Mouse (Mus musculus): ENCODE measurements at regions not wholly inside any gene's neighbourhood (a gene's known extent, or its start where the extent isn't known, plus 50 kb on each side); places are given as distances from the start of the nearest gene placed in this dataset.

- no peak for DNase-seq (ENCODE audit: low read depth, low spot score)
Observed at GRCm38 (mm10) chr2:79510485-79511094, 54.0 kb upstream of the Cerkl start.

DNA sequence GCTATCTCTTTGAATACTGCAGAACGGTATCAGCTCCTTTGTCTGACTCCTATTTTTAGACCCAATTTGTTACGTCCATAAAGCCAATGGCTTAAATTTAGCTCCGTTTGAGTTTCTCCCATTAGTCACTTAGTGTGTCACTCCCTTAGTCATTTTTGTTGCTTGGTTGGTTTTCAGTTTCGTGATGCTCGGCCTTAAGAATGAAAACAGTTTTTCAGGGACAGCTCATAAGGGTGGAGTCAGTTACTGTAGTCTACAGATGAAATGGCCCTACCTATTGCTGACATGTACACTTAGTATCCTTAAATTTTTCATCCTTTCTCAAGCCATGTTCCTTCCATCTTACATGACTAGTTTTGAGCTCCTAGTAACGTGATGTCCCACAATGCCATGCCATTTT, 54.5 kb upstream of the Cerkl start:
- DNase-seq (ENCODE audit: low read depth, low spot score), result no peak

- DNase-seq (ENCODE audit: low read depth, low spot score), result peak; percentile 35
Observed at GRCm38 (mm10) chr2:79511676-79512323, 55.2 kb upstream of the Cerkl start.

DNA sequence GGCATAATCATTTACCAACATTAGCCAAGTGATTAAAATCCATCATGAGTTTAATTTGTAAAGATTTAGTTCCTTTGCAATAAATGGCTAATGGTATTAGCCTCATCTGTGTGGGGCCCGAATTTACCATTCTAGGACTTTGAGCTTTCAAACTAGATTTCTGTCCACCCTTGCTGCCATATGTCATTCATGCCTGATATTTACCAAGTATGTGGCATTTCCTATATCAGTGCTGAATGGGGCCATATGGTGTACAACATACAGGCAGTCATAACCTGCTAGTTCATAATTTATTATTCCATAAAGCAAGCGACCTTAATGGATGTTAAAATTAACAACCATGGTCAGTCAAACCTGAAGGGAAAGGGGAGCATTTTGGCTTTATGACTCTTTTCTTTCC, 55.8 kb upstream of the Cerkl start:
- no peak for DNase-seq (ENCODE audit: low read depth, low spot score)

DNA sequence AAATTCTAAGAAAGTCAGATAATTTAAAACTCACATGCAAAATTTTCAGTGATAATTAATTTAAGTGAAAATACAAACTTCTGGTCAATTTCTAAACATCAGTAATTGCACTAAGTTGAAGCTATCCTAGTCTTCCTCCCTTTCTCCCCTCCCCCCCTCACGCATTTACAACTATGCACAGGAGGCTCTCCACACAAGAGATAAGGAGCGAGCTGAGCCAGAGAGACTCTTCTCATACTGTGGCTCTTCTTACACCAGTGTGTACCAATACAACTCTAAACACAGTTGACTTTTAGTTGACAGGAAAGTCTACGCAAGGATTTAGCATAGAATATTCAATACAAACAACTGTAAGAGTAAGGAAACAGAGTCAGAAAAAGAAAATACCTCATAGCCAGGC, 57.1 kb upstream of the Cerkl start:
- DNase-seq (ENCODE audit: low read depth, low spot score), result no peak

- no peak for DNase-seq (ENCODE audit: low read depth, low spot score)
Observed at GRCm38 (mm10) chr2:79518046-79518750, 61.6 kb upstream of the Cerkl start.

GRCm38 (mm10) chr2:79519799-79520449, 63.3 kb upstream of the Cerkl start:
- peak; percentile 28 for DNase-seq (ENCODE audit: low read depth, low spot score)

- no peak for DNase-seq (ENCODE audit: low read depth, low spot score)
Observed at GRCm38 (mm10) chr2:79523441-79523840, 66.9 kb upstream of the Cerkl start.

- DNase-seq (ENCODE audit: low read depth, low spot score), result no peak
Observed at GRCm38 (mm10) chr2:79527529-79527928, 70.9 kb upstream of the Cerkl start.

- no peak for DNase-seq (ENCODE audit: low read depth, low spot score)
Observed at GRCm38 (mm10) chr2:79528347-79528990, 71.9 kb upstream of the Cerkl start.

DNA sequence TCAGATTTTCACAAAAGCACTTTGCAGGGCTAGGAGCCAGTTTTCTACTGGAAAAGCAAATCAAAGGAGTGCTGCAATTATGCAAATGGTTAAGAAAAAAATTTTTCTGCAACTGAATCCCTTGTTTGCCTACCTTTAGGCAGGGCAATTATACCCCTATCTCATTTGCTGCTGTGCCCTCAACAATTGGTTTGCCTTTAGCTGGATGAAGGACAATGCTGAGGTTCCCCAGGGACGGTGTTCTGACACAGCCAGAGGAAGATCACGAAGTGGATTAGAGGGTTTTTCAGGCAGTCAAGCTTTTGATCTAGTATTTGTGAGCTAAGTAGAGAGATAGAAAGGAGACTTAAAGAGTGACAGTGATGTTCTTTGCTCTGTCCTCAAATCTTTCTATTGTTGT, 72.6 kb upstream of the Cerkl start:
- no peak for DNase-seq (ENCODE audit: low read depth, low spot score)

DNA sequence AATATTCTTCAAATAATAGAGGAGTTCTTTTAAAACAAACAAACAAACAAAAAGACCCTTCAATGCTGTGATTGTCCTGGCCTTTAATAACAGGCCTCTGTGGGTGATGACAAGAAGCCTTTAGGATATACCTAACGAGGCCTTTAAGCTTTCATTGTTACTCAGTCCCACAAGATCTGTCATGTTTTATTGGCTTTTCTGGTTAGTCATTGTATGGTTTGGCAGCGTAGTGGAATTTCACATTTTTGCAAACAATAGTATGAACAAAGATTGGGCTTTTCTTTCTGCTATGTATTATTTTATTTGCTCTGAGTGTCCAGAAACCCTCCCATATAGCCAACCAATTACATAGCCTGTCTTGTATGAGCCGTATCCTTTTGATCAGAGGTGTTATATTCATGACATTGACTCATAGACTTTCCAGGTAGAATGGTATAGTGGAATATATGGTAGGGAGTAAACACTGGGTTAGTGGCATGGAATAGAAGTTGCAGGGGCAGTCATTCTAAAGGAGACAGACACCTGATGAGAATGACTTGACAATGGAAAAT, 76.1 kb upstream of the Cerkl start:
- DNase-seq (ENCODE audit: low read depth, low spot score), result no peak

DNA sequence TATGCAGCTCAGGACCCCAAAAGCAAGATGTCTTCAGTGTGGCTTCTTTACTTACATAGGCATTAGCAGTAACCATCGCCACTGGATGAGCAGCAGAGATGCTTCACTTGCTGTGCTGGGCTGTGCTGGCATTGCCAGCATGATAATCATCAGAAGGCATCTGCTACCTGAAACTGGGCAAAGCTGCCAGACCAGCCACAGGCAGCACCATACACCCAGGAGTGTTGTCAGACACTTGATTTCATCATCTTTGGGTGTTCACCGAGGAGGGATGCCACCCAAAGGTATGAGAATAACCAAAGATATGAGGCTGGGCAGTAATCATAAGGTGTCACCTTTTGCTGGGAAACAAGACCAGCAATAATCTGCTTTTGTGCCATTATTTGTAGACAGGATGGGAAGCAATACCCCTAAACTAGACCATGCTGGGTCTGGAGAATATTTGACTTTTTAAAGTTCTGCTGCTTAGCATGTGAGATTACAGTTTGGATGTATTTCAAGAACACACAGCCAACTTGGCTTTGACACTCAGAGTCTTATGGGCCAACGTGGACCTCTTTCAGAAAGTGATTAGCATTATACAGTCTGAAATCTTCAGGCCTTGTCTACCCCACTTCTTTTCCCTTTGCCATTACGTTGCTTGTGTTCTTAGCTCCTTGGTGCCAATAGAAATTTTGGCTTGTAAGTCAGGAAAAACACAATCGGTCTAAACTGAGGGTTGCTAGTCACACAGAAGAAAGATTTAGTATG, 80.7 kb upstream of the Cerkl start:
- no peak for DNase-seq (ENCODE audit: low read depth, low spot score)

DNA sequence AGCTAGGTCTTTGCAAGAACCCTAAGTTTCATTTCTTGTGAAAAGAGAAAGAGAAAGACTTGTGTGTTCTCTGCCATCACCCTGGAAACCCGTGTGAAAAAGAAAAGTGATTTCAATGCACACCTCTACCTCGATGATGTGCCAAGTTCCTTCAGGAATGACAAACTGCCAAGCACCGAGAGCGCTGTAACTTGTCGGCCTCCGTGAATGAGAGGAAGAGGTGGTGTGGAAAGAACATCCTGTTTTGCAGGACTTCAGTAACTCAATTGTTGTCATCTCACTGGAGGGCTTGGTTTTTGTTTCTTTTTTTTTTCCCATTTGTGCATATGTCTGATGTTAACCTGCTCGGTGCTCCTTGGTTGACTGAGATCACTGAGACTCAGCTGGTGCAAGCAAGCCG, 83.8 kb upstream of the Cerkl start:
- DNase-seq (ENCODE audit: low read depth, low spot score), result no peak

GRCm38 (mm10) chr2:79542191-79542980, 85.8 kb upstream of the Cerkl start:
- no peak for DNase-seq (ENCODE audit: low read depth, low spot score)

GRCm38 (mm10) chr2:79543456-79543855, 86.9 kb upstream of the Cerkl start:
- DNase-seq (ENCODE audit: low read depth, low spot score), result no peak

DNA sequence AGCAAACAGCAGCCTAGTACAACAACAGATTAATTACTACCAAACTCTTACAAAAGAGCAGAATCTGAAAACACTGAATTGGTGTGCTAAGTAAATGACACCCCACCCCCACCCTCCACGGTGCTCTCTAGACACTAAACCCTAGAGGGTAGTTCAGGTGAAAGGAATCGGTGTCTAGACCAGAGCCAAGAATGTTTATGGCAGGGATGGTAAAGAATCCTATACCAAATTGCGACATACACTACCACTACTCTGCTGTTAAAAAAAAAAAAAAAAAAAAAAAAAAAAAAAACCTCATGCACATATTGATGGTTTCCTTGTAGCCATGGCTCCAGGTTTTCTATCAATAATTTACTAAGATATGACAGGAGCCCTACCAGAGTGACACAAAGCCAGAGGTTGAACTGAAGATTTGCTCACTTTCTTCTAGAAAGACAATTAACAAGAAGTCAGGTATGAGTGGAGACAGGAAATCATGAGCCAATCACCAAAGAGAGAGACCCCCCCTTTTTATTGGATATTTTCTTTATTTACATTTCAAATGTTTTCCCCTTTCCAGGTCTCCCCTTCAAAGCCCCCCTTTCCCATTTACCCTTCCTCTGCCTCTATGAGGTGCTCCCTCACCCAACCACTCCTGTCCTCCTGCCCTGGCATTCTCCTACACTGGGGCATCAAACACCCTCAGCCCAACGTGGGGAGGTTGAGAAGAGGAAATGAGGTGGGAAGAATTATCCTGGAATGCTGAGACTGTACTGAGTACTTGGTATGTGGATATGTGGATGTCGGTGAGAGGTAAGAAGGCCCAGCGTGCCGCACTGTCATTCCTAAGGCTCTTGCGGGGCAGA, 87.6 kb upstream of the Cerkl start:
- no peak for DNase-seq (ENCODE audit: low read depth, low spot score)

DNA sequence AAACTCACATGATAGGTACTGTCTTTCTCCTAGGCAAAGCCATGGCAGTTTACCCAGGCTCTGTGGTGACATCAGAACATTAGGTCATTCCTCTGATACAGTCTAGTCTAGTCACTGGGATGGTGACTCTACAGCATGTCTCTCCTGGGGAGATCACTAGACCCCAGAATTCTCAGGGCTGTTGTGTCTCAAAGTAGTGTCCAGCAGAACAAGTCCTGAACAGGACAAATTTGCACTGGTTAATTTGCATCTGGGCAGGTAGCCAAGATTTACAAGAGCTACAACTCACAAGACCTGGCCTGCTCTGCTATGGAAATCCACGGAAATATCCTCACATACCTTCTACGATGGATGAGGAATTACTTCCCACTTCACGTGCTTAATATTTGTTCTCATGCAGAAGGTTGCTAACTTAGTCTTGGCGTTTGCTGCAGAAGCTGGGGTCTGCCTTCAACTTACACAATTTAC, 88.2 kb upstream of the Cerkl start:
- no peak for DNase-seq (ENCODE audit: low read depth, low spot score)

DNA sequence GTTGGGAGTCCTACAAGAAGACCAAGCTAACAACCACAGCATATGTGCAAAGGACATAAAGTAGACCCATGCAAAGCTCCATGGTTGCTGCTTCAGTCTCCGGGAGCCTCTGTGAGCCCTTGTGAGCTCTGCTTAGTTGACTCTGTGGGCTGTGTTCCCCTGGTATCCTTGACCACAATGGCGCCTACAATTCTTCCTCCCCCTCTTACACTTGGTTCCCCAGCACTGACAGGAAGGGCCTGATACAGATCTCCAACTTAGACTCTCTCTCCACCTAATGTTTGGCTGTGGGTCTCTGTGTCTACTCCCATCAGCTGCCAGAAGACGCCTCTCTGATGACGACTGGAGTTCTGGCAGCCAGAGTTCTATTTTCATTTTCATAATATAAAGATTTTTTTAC, 88.9 kb upstream of the Itprid2 start:
- DNase-seq (ENCODE audit: low read depth, low spot score), result no peak
